Mouse (Mus musculus) cerebellum, adult 9-10 months (tissue): ENCODE measurements at regions not wholly inside any gene's neighbourhood (a gene's known extent, or its start where the extent isn't known, plus 50 kb on each side); places are given as distances from the start of the nearest gene placed in this dataset.

ENCODE experiments used
- DNase-seq: peaks from one replicate; pipeline ENCODE4 v3.0.0; 2022

DNA sequence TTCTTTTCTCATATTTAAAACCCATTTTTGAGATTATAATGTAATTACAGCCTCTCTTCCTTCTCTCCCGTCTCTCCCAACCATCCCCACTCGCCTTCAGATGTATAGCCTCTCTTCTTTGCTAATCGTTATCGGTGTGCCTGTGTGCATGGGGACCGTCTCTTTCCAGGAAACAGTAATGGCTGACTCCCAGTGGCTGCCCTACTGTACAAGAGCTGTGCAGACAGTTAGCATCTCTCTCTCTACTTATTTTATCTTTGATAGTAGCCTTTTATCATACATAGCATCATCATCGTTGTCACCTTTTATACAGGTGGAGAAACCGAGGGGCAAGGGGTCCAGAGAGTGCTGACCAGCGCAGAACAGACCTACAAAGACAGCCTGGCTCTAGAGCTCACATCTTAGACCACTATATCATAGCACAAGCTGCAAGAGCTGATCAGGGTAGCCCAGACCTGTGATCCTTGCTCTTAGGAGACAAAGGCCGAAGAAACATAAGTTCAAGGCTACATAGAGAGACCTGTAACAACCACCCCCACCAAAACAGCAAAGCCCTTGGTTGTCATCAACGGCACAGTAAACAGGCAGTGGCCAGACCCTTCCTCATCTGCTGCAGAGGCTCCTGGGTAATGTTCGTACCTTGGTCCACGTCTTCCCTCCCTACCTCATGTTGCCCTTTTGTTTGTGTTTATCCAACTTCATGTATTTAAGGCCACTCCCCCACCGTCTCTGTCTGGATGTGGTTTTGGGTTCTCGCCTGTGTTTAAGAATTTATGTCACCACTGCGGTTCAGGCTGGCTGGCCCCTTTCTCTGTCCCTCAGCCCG is 103.1 kb upstream of the Cpm start:
- no peak for DNase-seq

DNA sequence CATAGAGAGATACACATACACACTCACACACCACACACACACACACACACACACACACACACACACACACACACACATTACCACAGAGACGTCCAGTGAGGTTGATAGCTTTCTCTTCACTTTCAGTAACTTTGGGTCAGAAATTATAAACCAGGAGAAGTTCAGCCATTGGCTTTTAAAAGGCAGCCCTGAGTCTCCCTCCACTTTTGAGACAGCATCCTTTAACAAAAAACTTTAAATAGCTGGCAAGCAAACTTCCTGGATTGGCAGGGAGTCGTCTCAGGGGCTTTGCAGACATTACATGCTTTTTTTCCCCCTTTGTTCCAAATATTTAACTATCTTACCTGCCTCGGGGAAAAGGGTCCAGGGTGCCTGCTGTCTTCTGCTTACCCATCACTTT is 103.7 kb upstream of the Cpm start:
- no peak for DNase-seq

DNA sequence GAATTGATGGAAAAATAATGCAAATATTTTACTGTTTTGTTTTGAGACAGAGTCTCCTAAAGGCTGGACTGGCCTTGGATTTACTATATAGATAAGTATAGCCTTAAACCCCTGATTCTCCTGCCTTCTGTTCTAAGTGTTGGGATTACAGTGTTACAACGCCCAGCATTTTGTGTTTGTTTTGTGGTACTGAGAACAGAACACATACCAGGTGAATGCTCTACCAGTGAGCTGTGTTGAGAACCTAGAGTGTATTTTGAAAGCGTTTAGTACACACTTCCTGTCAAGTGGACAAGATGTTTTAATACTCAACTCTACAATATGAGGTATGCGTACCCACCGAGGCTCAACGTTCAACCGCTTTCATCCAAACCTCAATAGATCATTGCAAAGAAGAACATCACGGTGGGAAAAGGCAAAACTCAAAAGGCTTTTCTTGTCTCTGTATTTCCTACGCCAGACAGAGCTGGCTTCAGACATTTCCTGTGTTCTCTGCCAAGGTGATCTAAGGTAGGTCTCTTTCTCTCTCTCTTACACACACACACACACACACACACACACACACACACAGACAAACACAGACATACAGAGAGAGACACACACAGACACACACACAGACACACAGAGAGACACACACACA is 104.3 kb upstream of the Cpm start:
- DNase-seq, result no peak

DNA sequence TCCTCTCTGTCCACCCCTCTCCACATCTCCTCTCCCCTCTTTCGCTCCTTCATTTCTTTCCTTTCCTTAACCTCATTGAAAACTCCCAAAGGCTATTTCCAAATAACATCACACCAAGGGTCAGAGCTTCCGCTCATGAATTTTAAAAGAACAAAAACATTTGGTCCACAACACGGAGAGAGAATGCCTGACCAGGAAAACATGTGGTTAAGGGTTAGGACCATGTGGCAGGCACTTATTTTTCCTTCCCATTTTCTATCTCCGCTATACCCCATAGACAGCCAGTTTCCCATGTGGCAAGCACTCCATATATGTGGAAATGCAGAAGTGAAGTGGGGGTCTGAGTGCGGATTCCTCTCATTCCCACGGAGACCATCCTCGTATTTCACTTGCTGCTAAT is 105.2 kb upstream of the Cpm start:
- no peak for DNase-seq

DNA sequence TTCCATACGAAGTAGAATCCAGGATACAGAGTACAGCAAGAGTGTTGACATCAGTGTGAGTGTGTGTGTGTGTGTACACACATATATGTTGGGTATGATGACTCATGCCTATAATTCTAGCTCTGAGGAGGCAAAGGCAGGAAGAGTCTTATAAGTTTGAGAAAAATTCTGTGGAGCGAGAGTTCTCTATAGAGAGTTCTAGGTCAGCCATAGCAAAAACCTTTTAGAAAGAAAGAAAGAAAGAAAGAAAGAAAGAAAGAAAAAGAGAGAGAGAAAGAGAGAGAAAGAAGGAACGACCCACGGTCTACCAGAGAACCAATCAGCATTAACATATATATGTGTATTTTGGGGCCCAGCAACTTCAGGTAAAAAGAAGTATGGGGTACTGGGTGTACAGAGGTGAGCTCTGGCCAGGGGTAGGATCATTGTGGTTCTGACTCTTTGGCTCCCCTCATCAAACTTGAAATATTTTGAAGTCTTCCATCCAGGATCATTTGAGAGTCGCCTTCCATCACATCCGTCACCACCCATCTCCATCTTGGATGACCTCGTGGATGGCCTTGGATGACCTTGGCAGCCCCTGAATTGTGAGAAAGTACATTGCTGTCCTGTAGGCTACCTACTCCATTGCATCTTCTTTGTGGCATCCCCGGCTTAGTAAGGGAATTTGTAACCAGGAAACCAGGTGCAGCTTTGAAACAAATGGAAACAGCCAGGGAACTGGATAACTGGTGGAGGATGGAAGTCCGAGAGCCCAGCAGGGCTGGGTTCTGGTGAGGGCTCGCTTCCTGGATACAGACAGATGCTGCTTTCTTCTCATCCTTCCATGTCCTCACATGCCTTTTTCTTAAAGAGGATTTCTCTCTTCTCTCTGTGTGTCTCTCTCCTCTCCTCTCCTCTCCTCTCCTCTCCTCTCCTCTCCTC is 106.1 kb upstream of the Cpm start:
- DNase-seq, result no peak

DNA sequence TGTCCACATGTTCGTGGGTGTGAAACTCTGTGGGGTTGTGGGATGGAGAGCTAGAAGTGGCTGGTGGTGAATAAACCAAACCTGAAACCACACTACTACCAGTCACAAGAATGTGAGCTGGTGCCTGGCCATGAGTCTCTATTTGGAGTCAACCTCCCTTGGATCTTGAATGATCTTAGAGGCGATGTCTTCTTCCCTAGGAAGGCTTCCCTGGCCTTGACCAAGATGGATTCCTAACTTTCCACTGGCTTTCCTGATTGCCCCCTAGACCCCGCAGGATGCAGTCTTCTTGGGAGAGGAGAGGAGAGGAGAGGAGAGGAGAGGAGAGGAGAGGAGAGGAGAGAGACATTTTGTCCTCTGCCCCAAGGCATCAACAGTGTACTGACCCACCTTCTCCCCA is 106.9 kb upstream of the Cpm start:
- DNase-seq, result no peak

DNA sequence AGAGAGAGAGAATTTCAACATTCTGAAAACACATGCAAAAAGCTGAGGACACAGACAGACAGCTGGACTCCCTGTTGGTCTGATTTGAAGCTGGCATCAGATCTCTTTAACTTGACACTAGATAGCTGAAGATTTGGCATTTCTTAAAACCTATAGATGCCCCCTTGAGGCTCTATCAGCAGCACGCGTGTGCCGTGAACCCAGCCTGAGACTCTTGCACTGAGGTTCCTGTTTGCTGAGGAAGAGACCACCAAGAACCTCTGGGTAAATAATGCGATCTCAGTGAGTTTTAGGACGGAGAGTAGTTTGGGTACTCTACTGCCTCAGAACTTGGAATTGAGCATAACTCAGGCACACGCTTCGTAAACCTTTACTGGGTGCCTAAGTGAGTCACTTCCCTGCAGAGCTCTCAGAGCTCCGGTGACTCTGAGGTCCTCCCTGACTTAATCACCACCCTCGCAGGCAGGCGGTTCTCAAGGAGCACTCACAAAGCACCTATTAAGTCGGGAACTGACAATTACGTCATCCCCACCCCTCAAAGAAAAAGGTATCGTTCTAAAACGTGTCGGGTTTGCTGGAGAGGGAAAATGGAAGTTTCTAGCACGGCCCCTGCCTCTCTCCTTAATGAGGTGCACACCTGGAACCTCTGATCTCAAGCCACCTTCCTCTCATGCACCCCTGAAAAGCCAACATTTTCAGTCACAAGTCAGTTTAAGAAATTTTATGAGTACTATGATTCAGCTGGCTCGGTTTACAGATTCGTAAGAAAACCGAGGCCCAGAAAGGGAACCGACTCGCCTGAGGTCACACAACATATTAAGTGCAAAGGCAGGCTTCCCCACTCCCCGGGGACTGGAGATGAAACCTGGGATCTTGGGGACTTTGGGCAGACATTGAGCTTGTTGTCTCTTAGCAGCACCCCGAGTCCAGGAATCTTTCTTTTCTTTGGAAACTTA is 107.7 kb upstream of the Cpm start:
- no peak for DNase-seq

DNA sequence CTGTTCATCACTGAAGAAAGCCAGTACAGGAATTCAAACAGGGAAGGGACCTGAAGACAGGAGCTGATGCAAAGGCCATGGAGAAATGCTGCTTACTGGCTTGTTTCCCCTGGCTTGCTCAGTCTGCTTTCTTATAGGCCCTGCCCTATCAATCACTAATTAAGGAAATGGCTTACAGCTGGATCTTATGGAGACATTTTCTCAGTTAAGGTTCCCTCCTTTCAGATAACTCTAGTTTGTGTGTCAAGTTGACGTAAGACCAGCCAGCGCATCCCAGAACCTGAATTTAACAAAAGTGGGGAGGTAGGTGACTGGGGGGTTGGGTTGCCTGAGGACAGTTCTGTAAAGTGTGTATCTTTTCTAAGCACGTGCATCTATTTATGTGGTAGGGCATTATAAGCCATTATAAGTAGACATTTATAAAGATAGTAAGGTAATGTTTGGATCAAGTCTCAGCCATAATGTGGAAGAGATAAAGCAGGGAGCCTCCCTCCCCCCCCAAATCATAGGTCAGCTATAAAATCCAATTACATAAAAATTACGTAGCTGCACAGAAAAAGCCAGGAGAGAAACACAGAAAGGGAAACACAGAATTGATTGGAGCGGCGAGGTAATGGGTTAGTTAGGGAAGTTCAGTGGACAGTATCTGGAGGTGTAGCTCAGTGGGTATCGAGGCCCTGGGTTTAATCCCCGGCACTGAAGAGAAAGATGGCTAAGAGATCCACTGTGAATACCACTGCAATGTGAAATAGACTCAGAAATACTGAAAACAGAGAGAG is 108.6 kb upstream of the Cpm start:
- no peak for DNase-seq

DNA sequence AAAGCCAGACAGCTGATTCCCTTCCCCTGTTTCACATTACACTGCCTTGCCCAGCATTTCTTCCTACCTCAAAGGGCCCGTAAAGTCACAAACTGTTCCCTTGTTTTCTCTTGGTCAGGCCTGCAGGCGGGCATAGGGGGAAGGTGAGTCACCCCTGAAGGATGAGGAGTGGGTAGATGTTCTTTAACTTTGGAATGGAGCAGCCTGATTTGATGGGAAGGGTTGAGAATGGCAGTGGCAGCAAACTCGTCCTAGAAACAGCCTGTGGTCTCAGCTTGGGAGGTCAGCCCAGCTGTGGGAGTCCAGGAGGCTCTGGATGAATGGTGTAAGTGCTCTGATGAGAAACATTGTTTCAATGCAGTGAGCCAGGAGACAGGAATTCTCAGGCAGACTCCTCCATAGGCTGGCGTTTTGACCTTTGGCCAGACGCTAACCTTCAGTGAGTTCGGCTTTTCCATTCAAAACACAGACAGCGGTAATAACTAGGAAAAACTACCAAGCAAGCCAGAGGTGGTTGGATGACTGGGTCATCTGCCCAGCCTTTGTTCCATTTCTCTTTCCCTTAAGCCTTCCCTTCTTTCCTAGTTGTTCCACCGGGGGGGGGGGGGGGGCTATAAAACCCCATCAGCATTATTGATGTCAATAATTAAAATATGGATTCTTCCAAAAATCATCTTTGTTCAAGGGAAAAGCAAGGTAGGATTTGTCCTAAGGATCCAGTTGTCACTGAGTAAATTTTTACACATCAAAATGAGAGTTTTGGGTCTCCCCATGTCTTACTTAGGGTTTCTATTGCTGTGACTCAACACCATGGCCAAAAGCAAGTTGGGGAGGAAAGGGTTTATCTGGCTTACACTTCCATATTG is 109.4 kb upstream of the Cpm start:
- no peak for DNase-seq

DNA sequence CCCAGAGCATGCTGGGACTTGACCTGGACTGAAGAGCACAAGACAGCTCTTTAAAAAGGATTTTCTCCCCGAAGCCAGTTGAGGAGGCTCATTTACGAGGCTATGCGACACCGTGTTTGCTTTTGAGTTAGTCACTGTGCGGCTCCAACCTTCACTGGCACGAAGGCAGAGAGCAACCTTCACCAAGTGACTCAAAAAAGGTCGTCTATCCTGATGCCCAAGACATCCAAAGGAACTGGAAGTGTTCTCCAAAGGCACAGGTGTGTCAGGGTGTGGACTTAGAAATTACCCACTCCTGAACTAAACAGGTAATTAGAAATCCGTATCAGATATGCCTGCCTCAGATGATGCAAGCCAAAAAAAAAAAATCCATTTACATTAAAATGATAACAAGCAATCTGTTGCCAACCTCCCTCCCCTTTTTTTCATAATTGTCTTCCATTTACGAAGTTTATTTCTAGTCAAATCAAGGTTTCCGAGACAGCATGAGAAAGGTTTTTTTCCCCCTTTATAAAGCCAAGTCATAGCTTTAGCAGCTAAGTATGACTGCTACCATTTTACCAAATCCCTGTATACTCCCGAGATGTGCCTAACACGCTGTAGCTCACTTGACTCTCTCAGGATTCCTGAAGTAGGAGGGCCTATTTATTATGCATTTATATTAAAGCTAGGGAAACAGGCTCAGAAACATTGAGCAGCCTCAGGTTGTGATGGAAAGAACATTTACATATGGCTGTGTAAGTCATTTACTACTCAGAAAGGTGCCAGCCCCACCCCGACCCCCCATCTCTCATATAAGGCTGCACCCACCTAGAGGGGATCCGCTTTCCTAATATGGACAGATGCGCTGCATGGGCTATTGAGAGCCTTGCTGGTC is 110.3 kb upstream of the Cpm start:
- no peak for DNase-seq

DNA sequence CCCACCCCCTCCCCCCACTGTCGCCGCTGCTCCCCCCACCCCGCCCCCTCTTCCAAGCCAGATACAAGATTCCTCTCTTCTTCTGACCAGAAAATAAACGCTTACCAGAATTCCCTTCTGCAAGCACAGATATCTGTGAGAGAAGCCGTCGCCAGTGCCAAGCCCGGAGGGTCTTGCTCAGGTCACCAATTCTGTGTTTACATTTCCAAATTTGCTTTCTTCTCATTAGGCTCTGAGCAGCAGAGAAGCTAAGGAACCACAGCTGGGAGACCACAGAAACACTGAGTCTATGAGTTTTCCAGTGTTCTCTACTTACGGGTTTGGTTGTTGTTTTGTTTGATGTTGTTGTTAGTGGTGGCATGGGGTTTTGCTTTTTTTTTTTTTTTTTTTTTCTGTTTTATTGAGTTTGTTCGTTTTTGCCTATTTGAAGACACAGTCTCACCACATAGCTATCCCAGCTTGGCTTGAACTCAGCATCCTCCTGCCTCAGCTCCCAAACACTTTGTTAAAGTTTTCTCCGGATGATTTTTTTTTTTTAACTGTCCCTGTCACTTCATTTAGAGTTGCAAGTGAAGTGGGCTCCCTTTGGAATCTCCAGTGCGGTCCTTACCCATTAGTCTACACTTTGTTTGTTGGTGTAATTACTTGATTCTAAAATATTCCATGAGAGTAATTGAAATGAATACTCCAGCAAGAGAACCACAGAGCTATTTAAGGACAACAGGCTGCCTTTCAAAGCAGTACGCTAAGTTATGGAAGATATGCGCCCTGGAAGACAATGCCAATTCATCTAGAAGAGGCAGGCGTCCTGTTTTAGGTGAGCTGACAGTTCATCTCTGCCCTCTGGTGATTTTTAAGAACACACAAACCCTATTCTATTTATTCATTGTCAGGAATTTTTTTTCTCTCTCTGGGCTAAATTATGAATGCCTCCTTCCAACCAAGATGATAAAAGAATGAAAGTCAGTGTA is 111.2 kb upstream of the Cpm start:
- DNase-seq, result no peak

DNA sequence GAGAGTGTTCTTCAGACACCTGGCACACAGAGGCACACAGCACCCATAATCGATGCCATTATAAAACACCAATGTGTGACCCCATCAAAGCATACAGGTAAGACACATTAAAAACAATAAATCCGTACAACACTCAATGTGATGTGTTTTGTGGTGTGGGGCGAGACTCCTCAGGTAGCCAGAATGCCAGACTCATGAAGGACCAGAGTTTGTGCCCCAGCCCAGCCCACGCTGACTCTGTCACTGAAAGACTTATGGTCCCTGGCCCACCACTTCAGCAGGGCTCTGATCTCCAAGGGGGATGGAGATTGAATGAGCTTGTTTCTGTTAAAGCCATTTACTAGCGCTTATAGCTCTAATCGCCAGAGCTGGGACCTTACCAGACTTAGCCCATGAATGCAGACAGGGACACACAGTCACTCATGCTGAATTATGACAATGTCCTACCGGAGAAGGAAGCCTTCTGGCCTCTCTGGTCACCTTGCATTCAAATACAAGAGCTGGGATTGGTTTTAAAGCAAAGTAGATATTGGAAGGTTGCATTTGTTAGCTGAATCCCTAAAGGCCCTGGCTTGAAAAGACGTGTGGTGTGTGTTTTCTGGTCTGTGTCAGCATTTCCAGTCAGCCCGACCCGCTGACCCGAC is 112.1 kb upstream of the Cpm start:
- no peak for DNase-seq

DNA sequence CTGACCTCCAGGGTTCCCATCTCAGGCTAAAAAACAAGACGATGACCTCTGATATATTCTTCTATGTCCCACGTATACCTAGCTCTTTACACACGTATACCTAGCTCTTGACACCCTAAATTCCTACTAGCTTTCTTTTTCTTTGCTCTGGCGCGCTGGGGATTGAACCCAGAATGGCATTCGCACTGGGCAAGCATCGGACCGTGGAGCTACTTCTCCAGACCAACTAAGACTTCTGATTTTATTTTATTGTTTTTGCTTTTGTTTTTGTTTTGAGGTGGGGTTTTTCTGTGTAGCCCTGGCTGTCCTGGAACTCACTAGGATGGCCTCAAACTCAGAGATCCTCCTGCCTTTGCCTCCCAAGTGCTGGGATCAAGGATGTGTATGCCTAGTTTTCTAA is 112.8 kb upstream of the Cpm start:
- no peak for DNase-seq

DNA sequence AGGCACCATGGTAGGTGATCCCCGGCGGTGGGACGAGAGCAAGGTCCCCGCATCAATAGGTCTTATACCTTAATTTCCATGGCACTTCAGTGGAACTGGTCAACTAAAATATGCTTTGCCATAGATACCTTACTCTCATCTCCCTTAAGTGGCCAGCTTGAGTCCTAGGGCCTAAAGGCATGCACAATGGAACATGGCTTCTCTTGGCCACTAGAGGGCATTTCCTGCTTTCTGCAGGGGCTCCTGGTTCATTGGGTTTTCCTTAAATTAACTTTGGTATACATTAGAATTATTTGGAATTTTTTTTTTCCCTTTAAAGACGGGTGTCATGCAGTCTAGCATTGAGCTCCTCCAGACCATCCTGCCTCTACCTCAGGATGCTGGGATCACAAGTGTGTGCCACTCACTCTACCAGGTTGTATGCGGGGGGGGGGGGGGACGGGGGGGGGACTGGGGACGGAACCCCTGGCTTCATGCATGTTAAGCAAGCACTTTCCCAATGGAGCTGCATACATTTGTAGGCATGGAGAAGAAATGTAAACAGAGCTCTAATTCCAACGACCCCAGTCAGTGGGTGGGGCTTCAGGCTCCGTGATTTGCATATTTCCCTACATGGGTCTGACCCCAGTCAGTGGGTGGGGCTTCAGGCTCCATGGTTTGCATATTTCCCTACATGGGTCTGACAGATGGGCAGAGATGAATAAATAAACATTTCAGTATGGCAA is 113.4 kb upstream of the Cpm start:
- peak; percentile 4 for DNase-seq

DNA sequence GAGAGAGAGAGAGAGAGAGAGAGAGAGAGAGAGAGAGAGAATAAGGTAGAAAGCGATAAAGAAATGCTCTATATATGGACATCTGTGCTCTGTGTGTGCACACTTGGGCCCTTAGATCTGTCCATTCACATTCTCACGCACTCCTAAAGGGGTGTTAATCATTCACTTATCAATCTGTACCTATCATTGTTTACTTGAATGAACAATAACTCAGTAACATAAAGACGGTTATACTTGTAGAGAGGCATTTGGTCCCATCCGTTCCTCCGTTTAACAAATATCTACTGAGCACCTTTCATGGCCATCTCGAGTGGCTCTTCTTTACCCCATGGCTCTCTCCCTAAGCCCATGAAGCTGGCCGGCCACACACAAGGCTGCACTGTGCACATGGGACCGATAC is 114.3 kb upstream of the Cpm start:
- DNase-seq, result no peak

DNA sequence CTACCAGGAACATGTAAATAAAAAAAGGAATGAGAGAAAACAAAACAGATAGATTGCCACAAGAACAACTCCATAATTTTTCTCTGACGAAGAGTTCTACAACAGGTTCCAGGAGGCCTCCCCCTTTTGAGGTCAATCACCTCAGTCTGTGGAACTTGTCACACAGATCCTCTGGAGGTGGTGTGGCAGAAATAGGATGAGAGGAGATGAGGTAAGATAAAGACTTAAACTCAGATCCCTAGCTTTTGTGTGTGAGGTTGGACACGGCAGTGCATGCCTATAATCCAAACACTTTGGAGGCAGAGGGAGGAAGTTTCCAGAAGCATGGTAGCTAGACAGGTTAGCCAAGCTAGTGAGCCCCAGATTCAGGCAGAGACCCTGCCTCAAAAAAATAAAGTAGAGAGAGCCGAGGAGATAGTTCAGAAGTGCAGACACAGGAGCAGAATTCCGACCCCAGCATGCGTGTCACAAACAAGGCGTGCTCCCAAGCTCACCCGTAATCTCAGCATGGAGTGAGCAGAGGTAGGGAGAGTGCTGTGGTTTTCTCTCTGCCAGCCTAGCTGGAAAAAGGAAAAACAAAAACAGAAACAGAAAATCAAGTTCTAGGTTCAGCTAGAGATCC is 115.3 kb upstream of the Cpm start:
- no peak for DNase-seq
